Mouse (Mus musculus): Measurements from ENCODE around the gene Tnip3.

Tnip3 gene

DNA sequence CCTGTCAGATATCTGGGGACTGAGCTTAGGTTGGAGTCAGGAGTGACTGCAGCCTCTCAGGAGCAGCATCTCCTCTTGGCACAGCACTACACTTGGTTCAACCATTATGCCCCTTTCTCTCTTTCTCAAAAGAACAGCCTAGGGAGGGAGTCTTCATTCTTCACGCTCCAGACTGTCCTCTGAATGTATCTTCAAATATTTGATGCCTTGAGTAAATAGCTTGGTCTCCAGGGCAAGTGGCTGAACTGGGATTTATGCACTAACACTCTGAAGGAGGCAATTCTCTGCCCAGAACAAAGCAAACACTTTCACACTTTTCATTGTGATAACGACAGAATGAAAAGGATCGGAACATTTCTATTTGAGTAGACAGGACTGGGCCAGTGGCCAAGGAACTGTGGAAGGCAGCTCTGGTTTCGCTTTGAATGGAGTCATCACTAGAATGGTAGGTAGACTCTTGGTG is 59.8 kb downstream of the Tnip3 start:
- DNase-seq (ENCODE audit: inconsistent ontology term) = peak; percentile 57

DNA sequence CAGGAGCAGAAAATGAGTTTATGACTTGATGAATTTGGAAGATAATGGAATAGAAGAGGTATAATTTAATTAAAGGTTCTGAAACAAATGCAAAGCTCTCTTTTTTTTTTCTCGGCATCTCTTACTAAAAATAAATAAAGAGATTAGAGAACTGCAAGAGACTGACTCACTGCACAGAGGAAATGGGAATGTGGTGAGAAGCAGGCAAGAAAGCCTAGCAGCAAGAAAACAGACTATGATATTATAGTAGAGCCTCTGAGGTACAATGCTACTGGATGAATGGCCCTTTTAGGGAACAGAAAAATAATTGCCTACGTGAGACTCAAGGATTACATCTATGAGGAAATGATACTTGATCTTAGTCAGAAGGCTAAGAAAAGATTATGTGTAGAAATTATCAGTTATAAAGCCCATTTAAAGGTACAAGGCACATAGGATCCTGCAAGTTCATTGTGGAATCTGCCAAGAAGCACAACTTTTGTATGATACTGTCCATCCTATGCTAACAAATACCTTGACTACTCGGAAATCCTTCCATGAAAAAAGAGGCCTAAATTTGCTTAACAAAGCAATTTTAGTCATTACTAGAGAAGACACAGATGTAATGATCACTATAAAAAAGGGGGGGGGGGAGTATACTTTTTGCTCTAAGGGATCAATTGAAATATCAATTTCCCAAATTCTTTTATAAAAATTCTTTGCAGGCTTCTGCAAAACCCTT is 60.4 kb downstream of the Tnip3 start:
- no peak for DNase-seq (ENCODE audit: inconsistent ontology term)

DNA sequence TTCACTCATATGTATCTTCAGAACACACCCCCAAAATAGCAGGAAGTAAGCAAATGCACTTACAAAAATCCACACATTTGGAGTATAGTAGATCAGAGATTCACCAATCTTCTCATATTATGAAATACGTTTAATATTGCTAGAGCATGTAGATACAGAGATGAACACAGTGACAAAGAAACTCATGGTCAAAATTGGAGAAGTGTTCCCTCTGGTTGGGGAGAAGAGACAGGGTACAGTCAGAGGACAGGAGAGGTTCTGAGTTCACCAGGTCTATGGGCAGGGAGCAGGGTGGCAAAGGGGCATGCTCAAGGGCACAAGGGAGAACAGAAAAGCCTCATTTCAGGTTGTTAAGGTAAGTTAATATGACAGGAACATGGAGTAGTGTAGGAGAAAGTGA is 63.7 kb downstream of the Tnip3 start:
- DNase-seq (ENCODE audit: inconsistent ontology term) = no peak

DNA sequence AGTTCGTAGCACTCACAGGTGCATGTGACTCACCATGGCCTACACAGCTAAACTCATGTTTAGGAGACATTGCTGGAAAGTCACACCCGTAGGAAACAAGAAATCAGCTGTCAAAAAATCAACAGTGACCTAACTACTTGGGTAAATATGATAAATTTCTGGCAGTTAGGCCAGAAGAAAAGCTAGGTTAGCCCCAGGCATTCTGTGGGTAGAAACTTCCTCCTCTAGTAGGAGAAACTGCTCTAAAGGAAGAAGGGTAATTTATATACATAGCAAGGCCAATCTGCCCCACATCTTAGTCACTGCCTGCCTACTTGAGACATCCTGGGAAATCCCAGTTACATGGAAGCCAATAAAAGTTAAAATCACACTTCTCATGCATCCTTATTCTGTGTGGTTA is 64.9 kb downstream of the Tnip3 start:
- no peak for DNase-seq (ENCODE audit: inconsistent ontology term)

DNA sequence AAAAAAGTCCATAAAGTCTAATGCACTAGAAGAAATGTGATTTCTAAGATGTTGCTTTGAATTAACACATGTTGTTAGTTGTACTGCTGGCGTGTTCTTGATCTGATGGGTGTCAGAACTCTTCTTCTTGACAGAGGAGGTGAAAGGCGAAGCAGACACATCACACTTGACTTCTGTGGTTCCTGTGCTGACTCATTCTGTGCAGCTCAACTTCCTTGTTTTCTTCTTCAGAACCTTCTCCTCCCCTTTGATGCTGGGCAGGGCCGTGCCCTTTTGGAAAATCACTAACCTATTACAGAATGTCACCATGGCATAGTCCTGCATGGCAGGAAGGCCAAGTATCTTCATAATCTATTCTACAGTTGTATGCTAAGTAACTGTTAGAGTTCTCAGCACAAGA is 69.1 kb downstream of the Tnip3 start:
- no peak for DNase-seq (ENCODE audit: inconsistent ontology term)

DNA sequence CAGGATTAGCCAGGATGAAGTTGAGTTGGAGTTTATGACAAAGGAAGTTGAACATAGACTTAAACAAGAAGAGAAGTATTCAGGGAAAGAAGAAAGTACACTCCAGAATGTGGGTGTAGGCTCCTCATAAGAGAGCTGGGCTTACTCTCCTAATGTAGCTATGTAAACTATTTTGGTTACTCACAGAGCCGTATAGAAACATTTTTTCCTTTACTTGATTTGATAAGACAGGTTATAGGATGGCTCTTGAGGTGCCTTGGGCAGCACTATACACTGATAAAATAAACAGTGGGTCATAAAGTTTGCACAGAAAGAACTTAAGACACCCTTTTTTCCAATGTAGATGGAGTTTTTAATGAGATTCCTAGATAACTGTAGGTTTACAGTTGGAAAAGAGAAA is 70.3 kb downstream of the Tnip3 start:
- DNase-seq (ENCODE audit: inconsistent ontology term) = no peak

DNA sequence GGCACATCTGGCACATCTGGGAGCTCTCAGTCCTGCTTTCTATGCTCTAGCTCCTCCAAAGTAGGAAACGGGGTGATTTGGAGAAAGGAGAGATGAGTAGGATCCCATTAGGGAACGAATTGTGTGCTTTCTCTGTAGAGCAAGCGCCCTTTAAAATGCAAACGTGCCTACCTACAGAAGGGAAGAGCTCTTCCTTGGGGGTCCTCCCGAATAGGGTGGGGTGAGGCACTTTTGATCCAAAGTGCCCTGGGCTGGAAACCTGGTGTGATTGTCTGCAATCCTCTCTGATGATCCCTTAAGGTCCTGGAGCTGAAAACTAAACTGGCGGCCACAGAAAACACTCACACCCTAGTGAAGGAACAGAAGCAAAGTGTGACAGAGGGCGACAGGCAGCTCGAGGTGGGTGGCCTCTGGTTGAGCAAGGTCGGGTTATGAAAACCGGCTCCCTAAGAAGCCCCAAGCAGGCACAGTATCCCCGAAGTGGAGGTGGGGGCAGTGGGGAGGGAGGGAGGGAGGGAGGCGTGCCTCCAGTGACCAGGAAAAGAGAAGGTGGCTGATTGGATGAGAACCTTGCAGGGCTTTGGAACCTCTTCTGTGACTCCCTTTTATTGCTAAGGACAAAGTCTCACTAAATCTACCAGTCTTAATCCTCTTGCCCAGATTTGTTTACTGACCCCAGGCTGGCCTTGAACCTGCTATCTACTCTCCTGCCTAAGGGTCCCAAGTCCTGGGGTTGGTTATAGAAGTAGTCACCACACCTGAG is 72.1 kb downstream of the Tnip3 start:
- no peak for DNase-seq (ENCODE audit: inconsistent ontology term)

DNA sequence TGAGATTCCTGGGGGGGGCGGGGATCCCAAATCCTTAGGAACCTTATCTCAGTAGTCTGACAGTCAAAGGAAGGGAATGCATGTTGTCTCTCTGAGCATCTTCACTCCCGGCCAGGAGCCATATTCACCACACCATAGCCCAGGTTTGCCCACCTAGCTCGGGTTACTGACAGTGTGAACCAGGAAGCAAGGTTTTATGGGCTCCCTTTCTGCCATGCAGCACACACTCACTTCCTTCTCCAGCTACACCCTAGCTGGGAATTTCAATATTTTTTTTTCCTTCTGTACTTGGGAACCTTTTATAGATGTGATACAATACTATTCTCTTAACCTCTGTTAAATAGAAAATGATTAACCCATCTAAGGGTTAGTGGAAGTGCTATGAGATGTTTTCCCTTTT is 73.4 kb downstream of the Tnip3 start:
- DNase-seq (ENCODE audit: inconsistent ontology term) = no peak

DNA sequence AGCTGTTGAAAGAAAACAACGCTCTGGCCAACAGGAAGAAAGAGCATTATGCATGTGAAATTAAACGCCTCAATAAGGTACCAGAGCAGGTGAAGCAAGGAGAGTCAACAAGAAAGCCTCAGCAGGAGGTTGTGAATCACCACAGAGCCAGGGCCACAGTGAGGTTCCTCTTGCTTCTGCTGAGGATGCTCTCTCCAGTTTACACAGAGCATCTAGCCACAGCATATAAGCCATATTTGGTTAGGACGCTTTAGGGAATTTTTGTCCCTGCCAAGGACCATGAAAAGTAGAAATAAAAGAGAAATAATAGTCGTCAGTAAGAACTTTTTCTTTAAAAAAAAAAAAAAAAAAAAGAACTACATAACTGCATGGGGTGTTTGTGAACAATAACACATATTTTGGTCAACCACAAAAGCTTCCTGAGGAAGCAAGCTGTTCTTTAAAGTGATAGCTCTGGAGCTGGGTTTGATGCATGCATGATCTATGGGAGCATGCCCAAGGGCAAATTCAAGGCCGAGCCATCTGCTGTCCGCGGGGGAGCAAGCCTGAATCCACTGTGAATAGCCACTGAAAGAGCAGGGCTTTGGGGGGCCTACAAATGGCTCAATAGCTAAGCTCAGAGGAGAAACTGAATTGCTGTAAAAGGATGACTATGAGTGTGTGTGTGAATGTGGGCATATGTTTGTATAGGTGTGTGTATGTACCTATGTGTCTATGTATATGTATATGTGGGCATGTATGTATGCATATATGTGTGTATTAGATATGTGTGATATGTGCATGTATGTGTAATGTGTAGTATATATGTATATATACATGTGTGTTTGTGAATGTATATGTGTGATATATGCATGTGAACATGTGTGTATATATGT is 75.0 kb downstream of the Tnip3 start:
- no peak for DNase-seq (ENCODE audit: inconsistent ontology term)

DNA sequence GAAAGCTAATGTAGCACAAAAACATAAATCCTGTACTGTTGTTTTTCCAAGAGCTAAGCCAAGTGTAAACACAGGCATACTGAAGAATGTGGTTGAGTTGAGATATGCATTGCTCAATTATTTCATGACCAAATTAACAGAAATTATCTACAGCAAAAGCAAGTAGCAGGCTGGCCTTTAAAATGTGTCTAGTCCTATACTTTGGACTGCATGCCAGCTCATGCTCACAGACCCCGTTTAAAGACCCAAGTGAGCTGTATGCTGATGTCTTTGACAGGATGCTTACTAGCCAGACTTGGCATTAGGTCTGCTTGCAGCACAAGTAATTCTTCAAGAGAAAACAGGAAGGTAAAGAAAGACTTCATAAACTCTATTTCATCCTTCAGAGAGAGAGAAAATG is 75.8 kb downstream of the Tnip3 start:
- DNase-seq (ENCODE audit: inconsistent ontology term) = no peak

DNA sequence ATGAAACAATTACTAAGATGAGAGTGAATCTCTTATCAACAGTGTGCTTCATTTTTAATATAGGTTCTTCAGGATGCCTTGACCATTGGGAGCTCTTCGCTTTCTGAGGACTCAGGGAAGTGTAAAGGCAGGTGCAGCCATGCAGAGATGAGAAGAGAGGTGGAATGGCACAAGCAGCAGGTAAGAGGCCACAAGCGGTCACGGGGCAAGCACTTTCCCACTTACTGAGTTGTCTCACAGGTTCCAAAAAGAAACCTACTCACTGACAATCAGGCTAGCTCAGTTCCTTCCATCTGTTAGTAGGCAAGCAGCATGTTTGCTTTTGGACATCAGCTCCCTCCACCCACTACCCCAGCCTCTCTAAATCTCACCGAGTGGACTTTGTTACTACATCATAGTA is 80.7 kb downstream of the Tnip3 start:
- no peak for DNase-seq (ENCODE audit: inconsistent ontology term)

DNA sequence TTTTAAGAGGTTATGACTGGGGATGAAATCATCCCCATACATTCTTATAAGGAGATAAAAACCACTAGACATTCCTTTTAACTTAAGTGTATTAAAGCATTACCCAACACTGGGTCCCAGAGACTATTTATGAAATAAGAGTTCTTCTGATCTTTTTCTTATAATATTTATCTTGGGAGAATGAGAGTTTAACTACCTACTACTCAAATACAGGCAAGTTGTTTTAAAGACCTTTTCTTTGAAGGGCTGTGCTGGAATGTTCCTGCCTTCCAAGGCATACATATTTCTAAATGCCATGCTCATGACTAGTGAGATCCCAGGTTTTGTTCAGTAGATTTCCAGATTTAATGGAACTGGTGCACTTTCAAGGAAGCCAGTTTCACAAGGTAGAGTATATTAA is 81.8 kb downstream of the Tnip3 start:
- DNase-seq (ENCODE audit: inconsistent ontology term) = no peak

DNA sequence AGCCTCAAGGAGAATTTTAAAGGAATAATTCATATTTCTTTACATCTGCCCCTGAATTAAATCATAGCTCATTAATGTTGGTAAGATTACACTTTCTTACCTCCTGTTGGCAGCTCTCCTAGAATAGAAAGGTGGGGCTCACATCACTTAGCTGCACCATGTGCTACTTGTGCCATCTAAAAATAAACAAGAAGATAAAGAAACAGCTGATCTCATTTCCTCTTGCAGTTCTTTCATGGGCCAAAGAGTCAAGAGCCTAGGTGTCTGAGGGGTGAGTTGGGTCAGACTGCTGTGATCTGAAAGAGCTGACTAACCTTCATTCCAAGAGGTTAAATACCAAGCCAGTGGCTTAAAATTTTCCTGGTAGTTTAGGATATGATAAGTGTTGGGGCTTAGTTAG is 86.7 kb downstream of the Tnip3 start:
- no peak for DNase-seq (ENCODE audit: inconsistent ontology term)

DNA sequence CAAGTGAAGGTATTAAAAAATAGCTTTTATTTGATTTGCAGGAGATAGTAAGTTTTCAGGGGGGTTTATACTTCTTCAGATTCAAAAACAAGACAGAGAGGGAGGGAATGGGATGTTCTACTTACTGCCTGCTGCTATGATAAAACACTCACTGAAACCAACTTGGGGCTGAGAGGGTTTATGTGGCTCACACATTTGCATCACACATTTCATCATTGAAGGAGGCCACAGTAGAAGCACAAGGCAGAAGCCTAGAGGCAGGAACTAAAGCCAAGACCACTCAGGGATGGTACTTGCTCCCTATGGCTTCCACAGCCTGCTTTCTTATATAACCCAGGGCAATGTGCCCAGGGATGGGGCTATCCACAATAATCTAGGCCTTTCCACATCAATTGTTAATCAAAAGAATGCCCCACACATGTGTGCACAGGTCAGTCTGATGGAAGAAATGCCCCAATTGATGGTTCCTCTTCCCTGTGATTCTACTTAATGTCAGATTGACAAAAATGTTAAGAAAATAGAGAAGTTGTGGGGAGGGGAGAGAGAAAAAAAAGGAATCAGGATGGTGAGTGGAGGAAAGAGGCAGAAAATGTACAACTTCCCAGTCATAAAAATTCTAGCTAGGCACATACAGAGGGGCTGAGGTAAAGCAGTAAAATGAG is 88.9 kb downstream of the Tnip3 start:
- no peak for DNase-seq (ENCODE audit: inconsistent ontology term)

DNA sequence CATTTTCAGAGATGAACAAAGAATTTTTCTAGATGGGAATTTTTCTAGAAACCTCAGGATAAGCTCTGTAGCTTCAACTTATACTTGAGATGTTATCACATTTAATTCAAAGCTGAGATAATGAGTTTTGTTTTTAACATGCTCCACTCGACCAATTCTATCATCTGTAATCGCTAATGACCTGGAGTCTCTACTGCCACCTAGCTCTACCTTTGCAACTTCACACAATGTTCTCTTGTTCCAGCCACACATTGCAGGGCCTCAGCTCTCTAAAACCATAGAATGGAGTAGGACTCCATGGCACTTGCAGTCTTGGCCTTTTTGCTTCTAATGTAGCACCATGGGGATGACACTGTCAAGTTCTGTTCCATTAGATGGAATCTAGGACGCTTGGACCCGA is 90.5 kb downstream of the Tnip3 start:
- DNase-seq (ENCODE audit: inconsistent ontology term) = no peak

DNA sequence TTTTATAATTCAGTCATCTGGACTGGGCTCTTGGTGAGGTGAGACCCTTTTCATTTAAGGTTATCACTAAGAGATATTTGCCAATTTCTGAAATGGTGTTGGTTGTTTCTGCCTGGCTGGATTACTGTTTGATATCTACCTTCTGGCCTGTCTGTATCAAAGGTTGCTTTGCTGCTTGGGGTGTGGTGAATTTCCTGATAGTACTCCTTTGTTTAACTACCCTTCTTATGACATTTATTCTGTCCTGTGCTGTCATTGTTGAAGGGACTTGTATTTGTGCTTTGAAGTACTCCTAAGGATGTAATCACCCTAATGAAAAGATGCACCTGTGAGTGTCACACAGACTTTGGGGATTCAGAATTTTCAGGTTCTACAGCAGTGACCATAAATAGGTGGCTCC is 96.1 kb downstream of the Tnip3 start:
- no peak for DNase-seq (ENCODE audit: inconsistent ontology term)

DNA sequence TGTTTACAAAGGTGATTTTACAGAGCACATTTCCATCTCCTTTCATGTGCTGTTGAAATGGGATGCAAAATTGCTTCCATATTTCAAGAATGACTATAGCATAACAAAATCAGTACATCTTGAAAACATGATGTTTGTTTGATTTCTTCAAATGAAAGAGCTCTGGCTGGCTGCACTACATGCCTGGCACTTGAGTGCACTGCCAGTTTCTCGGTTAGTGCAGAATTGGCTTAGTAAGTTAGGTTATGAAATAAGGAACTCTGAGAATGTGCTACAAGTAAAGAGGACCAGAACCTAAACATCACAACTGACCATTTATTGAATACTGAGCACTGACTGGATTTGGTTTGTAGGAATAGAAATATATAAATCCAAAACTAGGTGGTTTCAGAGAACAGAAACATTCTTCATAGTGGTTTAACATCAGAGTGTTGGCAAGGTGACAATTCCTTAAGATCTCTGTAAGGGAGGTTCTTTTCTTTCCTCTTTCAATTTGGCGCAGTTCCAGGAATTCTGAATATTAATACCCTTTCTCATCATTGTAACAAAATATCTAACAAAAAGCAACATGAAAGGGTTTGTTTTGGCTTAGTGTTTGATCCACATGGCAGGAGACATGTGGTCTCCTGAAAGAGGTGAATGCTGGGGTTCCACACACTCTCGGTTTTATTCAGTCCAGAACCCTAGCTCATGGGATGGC is 98.1 kb downstream of the Tnip3 start:
- DNase-seq (ENCODE audit: inconsistent ontology term) = no peak

DNA sequence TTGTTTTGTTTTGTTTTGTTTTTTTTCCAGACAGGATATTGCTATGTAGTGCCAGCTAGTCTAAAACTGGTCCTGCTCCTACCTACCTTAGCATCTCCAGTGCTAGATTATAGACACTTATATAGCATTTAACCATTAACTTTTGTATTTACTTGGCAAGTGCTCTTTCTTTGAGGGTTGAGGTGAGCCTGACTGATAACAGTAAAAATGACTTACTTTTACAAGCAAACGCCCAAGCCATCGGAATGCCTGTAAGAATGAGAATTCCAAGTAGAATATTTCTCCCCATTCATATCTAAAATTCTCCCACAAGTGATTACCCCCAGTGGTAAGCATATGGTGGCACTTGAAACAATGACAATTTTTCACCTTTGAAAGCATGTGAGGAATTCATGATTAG is 105.5 kb downstream of the Tnip3 start:
- DNase-seq (ENCODE audit: inconsistent ontology term) = no peak

DNA sequence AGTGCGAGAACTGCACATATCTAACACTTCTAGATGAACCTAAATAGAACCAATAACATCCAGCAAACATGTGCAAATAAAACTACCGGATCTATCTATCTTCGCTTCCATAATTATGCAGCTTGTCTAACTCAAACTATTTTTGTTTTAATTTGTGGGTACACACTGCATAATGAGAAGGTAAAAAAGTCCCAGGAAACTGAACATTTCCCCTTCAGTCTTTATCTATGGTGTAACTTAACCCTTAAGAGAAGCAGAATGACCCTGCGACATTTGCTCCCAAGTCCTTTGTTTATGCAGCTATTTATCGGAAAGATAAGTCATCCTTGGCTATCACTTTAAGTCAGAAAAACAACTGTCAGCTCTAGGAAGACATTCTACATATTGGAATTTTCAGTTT is 107.1 kb downstream of the Tnip3 start:
- DNase-seq (ENCODE audit: inconsistent ontology term) = no peak

DNA sequence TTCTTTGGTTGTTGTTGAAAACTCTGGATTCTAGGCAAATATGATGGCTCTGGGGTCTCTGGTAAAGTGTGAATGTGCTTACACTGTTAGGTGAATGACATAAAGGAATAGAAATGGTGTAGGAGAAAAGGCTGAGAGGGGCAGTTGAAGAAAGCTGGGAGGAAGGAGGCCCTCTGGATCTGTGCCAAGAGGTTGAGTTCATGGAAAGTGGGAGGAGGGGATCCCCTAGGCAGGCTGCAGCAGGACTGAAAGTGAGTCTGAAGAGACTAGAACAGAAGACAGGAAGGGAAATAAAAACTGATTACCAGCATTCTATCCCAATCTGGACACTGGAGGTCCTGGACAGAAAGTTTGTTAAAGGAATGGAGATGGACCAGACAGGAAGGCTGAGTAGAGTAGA is 117.3 kb downstream of the Tnip3 start:
- no peak for DNase-seq (ENCODE audit: inconsistent ontology term)

DNA sequence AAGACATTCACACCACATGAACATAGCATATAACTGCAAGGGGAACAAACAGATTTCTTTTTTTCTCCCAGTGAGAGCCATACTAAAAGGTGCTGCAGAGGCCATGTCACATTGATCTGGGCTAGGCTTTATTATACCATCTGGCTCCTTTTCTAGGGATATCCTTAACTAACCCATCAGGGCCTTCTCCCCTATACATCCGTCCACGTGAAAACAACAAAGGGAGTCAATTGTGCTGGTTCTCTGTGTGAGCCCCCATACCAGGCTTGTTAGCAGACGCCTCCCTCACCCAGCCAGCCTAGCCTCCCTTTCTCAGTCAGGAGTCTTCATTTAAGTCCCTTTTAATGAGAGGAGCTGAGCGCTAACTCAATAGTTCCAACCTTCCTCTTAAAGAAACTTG is 119.0 kb downstream of the Tnip3 start:
- DNase-seq (ENCODE audit: inconsistent ontology term) = no peak

All from Muller cell, postnatal 12 days (primary cell).